Mouse (Mus musculus): Measurements from ENCODE around the gene Gm4567. TPM values are rescaled to one million over a fixed set of nuclear protein-coding genes. Genes with fewer than 3 reads are reported as not detected.

Gm4567 gene
- polyA plus RNA-seq (2012; rRNA removed) = not detected in 2 replicates

DNA sequence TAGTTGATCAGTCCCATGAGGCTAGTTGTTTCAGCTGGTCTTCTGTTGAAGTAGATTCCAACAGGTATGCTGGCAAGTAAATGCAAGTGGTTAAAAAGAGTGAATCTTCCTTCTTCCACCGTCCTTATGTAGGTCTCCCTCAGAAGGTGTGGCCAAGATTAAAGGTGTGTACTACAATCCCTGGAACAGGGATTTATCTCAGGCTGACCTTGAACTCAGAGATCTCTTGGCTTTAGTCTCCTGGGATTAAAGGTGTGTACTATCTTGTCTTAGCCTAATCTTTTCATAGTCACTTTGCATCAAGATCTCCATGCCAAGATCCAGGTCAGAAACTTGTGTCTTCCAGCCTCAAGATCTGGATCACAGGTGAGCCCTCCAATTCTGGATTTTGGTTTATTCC is at the start of gene Gm4567:
Gm4567 (minus strand) TSS at position 101 of the 400 bp plus-strand sequence.

DNA sequence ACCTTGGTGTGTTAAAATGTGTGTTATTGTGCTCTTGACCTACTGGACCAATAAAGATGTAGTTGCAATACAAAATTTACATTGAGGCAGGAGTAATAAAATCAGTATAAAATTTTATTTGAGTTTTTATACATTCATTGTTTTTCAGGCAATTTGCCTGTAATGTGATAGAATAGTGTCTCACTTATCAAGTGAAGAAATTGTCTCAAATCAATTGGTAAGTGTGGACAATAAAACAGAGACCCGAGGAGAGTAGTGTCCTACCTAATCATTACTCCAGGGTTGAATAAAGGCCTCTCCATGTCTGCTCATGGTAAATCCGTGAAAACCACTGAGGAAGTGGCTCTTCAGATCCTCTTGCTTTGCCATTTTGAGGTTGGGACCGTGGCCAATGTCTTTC is 41.9 kb upstream of the Gm4567 start, which contains the start of gene Vmn1r157:
Vmn1r157 (plus strand) TSS at position 301 of the 400 bp plus-strand sequence.

DNA sequence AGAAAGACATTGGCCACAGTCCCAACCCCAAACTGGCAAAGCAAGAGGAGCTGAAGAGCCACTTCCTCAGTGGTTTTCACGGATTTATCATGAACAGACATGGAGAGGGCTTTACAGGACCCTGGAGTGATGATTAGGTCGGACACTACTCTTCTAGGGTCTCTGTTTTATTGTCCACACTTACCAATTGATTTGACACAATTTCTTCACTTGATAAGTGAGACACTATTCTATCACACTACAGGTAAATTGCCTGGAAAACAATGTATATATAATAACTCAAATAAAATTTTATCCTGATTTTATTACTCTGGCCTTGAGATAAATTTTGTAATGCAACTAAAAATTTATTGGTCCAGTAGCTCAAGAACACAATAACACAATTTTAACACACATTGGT is 27.3 kb downstream of the Gm4567 start, which contains the start of gene Gm8693:
Gm8693 (minus strand) TSS at position 101 of the 400 bp plus-strand sequence.

Other genes with a start within 250 kb of the Gm4567 start
- gene Vmn1r151, start 220.0 kb downstream of the Gm4567 start, polyA plus RNA-seq (2012; rRNA removed) = not detected in 2 replicates
- gene Vmn1r152, start 196.7 kb downstream of the Gm4567 start, polyA plus RNA-seq (2012; rRNA removed) = not detected in 2 replicates
- gene Gm8677, start 184.8 kb downstream of the Gm4567 start, polyA plus RNA-seq (2012; rRNA removed) = not detected in 2 replicates
- gene Gm4201, start 154.4 kb downstream of the Gm4567 start, polyA plus RNA-seq (2012; rRNA removed) = not detected in 2 replicates
- gene Gm4565, start 131.6 kb downstream of the Gm4567 start, polyA plus RNA-seq (2012; rRNA removed) = not detected in 2 replicates
- not detected in 2 replicates for gene Vmn1r155, start 61.7 kb downstream of the Gm4567 start, polyA plus RNA-seq (2012; rRNA removed)
- gene Gm8693, start 27.4 kb downstream of the Gm4567 start, polyA plus RNA-seq (2012; rRNA removed) = not detected in 2 replicates
- gene Vmn1r157, start 42.0 kb upstream of the Gm4567 start, polyA plus RNA-seq (2012; rRNA removed) = not detected in 2 replicates
- not detected in 2 replicates for gene Vmn1r158, start 71.1 kb upstream of the Gm4567 start, polyA plus RNA-seq (2012; rRNA removed)
- gene Vmn1r159, start 123.9 kb upstream of the Gm4567 start, polyA plus RNA-seq (2012; rRNA removed) = not detected in 2 replicates
- not detected in 2 replicates for gene Vmn1r160, start 151.5 kb upstream of the Gm4567 start, polyA plus RNA-seq (2012; rRNA removed)